17 mouse cellular contexts compared by ENCODE assay signal in the genomic region with DNA sequence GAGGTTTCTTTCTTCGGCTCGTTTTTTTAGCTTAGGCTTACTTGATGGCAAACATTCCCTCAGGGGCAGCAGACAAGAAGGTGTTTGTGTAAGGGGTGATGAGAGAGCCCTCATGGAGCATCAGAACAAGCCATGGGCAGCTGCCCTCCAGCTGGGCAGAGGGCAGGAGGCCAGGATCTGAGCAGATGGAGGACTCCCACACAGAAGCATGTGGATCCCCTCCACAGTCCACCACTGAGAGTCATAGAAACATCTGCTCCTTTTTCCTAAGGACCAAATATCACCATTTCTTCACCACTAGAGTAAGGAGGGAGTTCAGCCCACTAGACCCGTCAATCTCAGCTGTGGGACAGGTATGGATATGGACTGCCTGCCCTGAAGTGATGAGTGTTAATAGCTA.
DNase-seq lines count a peak whose midpoint lies in the region; ATAC-seq and TF ChIP-seq lines count a peak whose summit lies in the region.
"Had no signal": no experiment of that assay in that cellular context is flagged by ENCODE, and none has a peak within 500 bp of the region (broad histone marks: within the 10 kb centered on the region; RNA-seq: fewer than 3 reads in every experiment).

No protein-coding gene starts in this region.

- peak; percentile 12 to 44 for DNase-seq in cerebellum, postnatal 25 days
- no peak for DNase-seq in cerebellum, adult 9-10 months
- peak; percentile 23 for DNase-seq in kidney, postnatal 10 days
- DNase-seq in midbrain, postnatal 0 days (ENCODE audit: low spot score), result peak; percentile 44
- DNase-seq in spleen, postnatal 10 days (ENCODE audit: low spot score in 2 of 2), result no peak
- DNase-seq: forebrain, postnatal 0 days; gastrocnemius, adult 2 months; liver, embryonic 13.5 days had no signal

- 74% methylated on average over 3 of the region's 3 CpGs for WGBS in kidney, embryonic 16.5 days
- WGBS in midbrain, postnatal 0 days, result 82% methylated on average over 3 of the region's 3 CpGs
- WGBS in midbrain, embryonic 13.5 days, result 85% methylated on average over 3 of the region's 3 CpGs
- 75% methylated on average over 3 of the region's 3 CpGs for WGBS in forebrain, embryonic 15.5 days

- TF ChIP-seq CTCF in midbrain, postnatal 0 days (IDR thresholded peaks at IDR 0.05), result no peak

- no peak for ATAC-seq in kidney, embryonic 16.5 days (ENCODE audit: low FRiP score, low TSS enrichment)
- no peak for ATAC-seq in midbrain, postnatal 0 days (ENCODE audit: low FRiP score)
- no peak for ATAC-seq in midbrain, embryonic 13.5 days
- ATAC-seq in forebrain, embryonic 15.5 days (replicated peaks), result no peak
- ATAC-seq: forebrain, postnatal 0 days; inflammation-experienced regulatory T-cells, adult 6 months had no signal

- H3K9ac ChIP-seq in kidney, embryonic 16.5 days (replicated peaks; ENCODE audit: low read length), result no peak overlapping the region
- no peak overlapping the region for H3K9ac ChIP-seq in midbrain, postnatal 0 days (replicated peaks; ENCODE audit: low read length, poor library complexity, severe bottlenecking)
- H3K9ac ChIP-seq in midbrain, embryonic 13.5 days (replicated peaks), result no peak overlapping the region
- no peak overlapping the region for H3K9ac ChIP-seq in forebrain, embryonic 15.5 days (replicated peaks)
- H3K9ac ChIP-seq: embryonic facial prominence, embryonic 12.5 days; forebrain, postnatal 0 days; kidney, embryonic 15.5 days; liver, embryonic 13.5 days; lung, embryonic 15.5 days; neural tube, embryonic 12.5 days had no signal

- H3K27me3 ChIP-seq in kidney, embryonic 16.5 days (ENCODE audit: insufficient read depth, low read length), result no peaks in the 10 kb centered on the region
- no peaks in the 10 kb centered on the region for H3K27me3 ChIP-seq in midbrain, postnatal 0 days (ENCODE audit: insufficient read depth, low read length)
- H3K27me3 ChIP-seq in midbrain, embryonic 13.5 days, result no peaks in the 10 kb centered on the region
- H3K27me3 ChIP-seq in forebrain, embryonic 15.5 days, result no peaks in the 10 kb centered on the region
- H3K27me3 ChIP-seq: CH12.LX; embryonic facial prominence, embryonic 12.5 days; kidney, embryonic 15.5 days; liver, embryonic 13.5 days; lung, embryonic 15.5 days; neural tube, embryonic 12.5 days had no signal

- no peak overlapping the region for H3K4me2 ChIP-seq in kidney, embryonic 16.5 days (replicated peaks; ENCODE audit: low read depth, low read length)
- H3K4me2 ChIP-seq in midbrain, postnatal 0 days (ENCODE audit: low read depth, low read length, poor library complexity, severe bottlenecking), result no peak overlapping the region
- no peak overlapping the region for H3K4me2 ChIP-seq in midbrain, embryonic 13.5 days (replicated peaks)
- no peak overlapping the region for H3K4me2 ChIP-seq in forebrain, embryonic 15.5 days (replicated peaks)
- H3K4me2 ChIP-seq: embryonic facial prominence, embryonic 12.5 days; kidney, embryonic 15.5 days; liver, embryonic 13.5 days; lung, embryonic 15.5 days; neural tube, embryonic 12.5 days had no signal

- no peak overlapping the region for H3K4me3 ChIP-seq in kidney, embryonic 16.5 days (ENCODE audit: low read length)
- H3K4me3 ChIP-seq in midbrain, postnatal 0 days (ENCODE audit: low read depth, low read length), result no peak overlapping the region
- H3K4me3 ChIP-seq in midbrain, embryonic 13.5 days (replicated peaks), result no peak overlapping the region
- no peak overlapping the region for H3K4me3 ChIP-seq in forebrain, embryonic 15.5 days
- H3K4me3 ChIP-seq: embryonic facial prominence, embryonic 12.5 days; gastrocnemius, adult 2 months; kidney, embryonic 15.5 days; liver, embryonic 13.5 days; lung, embryonic 15.5 days; neural tube, embryonic 12.5 days had no signal

- H3K9me3 ChIP-seq in kidney, embryonic 16.5 days (ENCODE audit: low read length), result no peaks in the 10 kb centered on the region
- no peaks in the 10 kb centered on the region for H3K9me3 ChIP-seq in midbrain, postnatal 0 days (ENCODE audit: low read length)
- no peaks in the 10 kb centered on the region for H3K9me3 ChIP-seq in midbrain, embryonic 13.5 days
- no peaks in the 10 kb centered on the region for H3K9me3 ChIP-seq in forebrain, embryonic 15.5 days
- H3K9me3 ChIP-seq: embryonic facial prominence, embryonic 12.5 days; kidney, embryonic 15.5 days; liver, embryonic 13.5 days; lung, embryonic 15.5 days; neural tube, embryonic 12.5 days had no signal

- no peaks in the 10 kb centered on the region for H3K36me3 ChIP-seq in kidney, embryonic 16.5 days (ENCODE audit: insufficient read depth, low read length)
- H3K36me3 ChIP-seq in midbrain, postnatal 0 days (ENCODE audit: insufficient read depth, low read length), result no peaks in the 10 kb centered on the region
- no peaks in the 10 kb centered on the region for H3K36me3 ChIP-seq in midbrain, embryonic 13.5 days
- H3K36me3 ChIP-seq in forebrain, embryonic 15.5 days, result no peaks in the 10 kb centered on the region
- H3K36me3 ChIP-seq: embryonic facial prominence, embryonic 12.5 days; kidney, embryonic 15.5 days; liver, embryonic 13.5 days; lung, embryonic 15.5 days; neural tube, embryonic 12.5 days had no signal

- no peaks in the 10 kb centered on the region for H3K4me1 ChIP-seq in kidney, embryonic 16.5 days (ENCODE audit: insufficient read depth, low read length)
- no peaks in the 10 kb centered on the region for H3K4me1 ChIP-seq in midbrain, postnatal 0 days (ENCODE audit: insufficient read depth, low read length)
- peaks cover 14% of the 10 kb centered on the region for H3K4me1 ChIP-seq in midbrain, embryonic 13.5 days (replicated peaks)
- no peaks in the 10 kb centered on the region for H3K4me1 ChIP-seq in forebrain, embryonic 15.5 days
- H3K4me1 ChIP-seq: embryonic facial prominence, embryonic 12.5 days; kidney, embryonic 15.5 days; liver, embryonic 13.5 days; lung, embryonic 15.5 days had no signal

- H3K27ac ChIP-seq in kidney, embryonic 16.5 days (ENCODE audit: low read length), result no peak overlapping the region
- no peak overlapping the region for H3K27ac ChIP-seq in midbrain, postnatal 0 days (ENCODE audit: low read depth, low read length)
- no peak overlapping the region for H3K27ac ChIP-seq in midbrain, embryonic 13.5 days
- no peak overlapping the region for H3K27ac ChIP-seq in forebrain, embryonic 15.5 days (replicated peaks)
- H3K27ac ChIP-seq: embryonic facial prominence, embryonic 12.5 days; gastrocnemius, adult 2 months; kidney, embryonic 15.5 days; liver, embryonic 13.5 days; lung, embryonic 15.5 days; neural tube, embryonic 12.5 days had no signal

Comparison
In these comparisons a context has a peak if more than half of its experiments do, and no peak if none do; other contexts are left out.
1. DNase-seq: peak in cerebellum, postnatal 25 days (2 of 2), kidney, postnatal 10 days (single experiment) and midbrain, postnatal 0 days (single experiment); none in cerebellum, adult 9-10 months (single experiment) and spleen, postnatal 10 days (0 of 2).